Mouse (Mus musculus) ovary, postnatal 36 days (tissue): ENCODE results near the gene Klhdc8a.
A peak's percentile ranks its signal among the peaks of the same experiment; 100 is the strongest.

Source experiments
- DNase-seq: peaks from one replicate; pipeline ENCODE4 v3.0.0; 2022; ENCODE audit warnings: low spot score, mixed read lengths

Klhdc8a gene

DNA sequence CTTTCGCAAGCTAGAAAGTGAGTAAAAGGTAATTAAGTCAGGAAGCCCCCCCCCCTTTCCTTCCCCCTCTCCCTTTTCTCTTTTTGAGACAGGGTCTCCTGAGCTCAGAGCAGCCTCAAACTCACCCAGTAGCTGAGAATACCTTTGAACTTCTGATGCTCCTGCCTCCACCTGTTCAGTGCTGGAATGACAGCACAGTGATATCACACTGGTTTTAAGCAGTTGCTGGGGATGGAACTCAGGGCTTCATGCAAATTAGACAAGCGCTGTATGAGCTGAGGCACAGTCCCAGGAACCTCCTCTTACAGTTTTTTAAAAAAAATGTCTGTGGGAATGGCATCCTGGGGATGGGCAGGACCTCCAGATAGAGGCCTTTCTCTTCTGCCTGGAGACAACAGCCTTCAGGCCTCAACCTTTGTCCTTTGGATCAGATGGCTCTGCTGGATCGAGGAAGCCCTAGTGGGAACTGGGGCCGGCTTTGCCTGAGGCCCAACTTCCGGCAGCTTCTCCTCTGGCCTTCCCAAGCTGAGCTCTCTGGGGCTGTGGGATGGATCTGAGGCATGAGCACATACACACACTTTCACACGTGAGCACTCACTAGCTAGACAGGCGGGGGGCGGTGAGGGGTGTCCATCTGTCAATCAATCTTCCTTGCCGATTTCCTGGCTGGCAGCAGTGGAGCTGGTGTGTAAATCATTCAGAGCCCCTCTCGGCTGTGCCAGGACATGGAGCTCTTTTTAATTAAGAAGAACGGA is 7.3 kb upstream of the Klhdc8a start:
- DNase-seq: no peak

DNA sequence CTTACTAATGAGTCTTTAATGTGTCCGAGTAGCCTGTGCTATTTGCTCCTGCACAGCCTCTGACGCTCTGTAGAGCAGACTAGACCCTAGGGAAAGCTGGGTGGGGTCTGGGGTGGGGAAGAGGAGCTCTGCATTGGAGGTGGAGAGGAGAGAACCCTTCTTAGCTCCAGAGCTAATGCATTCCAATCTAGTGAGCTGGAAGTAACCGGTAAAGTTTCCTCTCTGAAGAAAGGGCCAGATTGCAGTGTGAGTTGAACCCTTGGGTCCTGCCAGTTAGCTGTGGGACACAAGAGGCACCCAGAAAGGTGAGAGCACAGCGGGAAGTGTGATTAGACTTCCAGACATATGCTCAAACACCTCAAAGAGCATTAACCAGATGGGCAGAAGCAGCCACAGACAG is 6.7 kb upstream of the Klhdc8a start:
- no peak for DNase-seq

DNA sequence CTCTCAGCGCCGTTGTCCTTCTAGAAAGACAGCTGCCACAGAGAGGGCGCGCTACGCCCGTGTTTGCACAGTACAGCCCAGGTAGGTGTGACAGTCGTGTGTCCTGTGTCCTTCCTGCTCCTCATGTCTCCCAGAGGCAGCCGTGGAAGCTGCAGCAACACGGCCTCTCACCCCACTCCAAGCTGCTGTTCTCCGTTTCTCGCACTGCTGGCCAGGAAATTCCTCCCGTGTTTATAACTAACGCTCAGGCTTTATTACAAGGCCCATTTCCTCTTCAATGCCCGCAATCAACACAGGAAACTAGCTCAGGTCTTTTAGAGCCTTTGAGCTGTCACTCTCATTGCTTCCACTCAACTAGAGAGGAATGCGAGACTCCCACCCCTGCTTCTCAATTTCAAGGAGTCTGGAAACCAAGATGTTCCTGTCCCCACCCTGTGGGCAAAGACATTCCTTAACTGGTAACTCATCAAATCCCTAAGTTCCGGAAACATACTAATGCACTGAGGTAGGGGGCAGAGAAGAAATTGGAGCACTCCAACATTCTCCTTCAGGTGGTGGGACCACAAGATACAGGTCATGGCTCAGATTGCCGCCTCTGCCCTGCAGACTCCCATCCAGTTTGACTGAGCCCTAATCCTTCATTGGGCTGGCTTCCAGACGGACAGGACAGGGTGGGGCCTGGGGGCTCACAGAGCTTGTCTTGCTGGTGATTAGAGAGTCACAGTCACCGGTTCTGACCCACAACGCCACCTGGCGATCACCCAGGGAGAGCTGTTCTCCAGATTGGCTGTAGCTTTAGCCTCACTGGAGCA is 5.9 kb upstream of the Klhdc8a start:
- no peak for DNase-seq

DNA sequence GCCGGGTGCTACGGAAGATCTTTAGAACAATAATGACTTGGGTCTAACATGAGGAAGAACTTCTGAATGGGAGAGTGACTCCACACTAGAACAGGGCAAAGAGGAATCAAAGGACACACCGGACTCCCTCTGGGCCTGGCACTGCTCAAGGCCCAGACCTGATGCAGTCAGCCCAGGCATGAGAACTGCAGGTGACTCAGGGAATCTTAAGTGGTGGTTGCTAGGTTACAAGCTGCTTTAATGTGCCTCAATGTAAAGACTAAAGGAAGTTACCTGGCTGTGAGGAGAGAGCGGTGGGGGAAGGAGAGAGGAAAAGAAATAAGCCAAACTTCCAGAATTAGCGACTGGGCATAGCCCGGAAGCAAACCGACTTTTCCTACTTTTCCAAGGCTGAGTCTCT is 2.9 kb upstream of the Klhdc8a start:
- no peak for DNase-seq

GRCm38 (mm10) chr1:132296051-132296450 is 2.4 kb upstream of the Klhdc8a start:
- DNase-seq: no peak

GRCm38 (mm10) chr1:132298801-132299464 is 507 bp downstream of the Klhdc8a start:
- DNase-seq: peak; percentile 53

- DNase-seq: no peak
Measured at GRCm38 (mm10) chr1:132299744-132300143, 1.3 kb downstream of the Klhdc8a start.

DNA sequence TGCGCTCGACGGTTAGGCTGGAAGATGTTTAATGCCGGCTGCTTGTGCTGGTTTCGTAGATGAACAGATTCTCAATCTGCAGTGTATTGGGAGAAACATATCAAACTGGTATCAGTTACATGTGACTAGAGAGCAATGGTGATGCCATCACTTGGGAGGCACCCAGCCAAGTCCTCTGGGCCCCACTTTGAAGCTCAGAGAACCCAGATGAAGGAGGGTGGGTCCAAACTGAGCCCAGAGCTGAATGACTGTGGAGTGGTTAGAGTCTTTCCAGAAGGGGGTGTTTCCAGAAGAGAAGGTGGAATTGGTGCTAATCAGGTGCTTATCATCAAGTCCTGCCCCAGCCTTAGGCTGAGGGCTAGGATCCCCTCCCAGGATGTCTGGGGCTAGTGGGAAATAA is 2.8 kb downstream of the Klhdc8a start:
- no peak for DNase-seq

DNA sequence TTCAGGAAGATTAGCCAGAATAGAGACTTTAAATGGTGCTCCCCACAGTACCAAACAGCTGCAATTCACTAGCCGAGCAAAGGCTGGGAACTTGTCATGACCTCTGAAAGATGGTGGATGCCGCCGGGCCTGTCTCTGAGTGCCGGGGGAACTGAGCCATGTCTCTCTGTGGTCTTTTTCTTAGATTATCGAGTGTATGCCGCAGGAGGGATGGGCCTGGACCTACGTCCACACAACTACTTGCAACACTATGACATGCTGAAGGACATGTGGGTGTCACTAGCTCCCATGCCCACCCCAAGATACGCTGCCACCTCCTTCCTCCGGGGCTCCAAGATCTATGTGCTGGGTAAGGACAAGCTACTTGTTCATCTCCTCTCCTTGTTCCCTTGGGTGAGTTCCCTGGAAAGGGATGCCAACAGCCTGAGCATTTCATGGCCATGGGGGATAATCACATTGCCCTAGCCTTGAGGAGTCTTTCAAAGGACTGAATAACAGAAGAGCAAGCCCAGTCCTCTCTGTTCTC is 4.0 kb downstream of the Klhdc8a start:
- no peak for DNase-seq

GRCm38 (mm10) chr1:132304618-132305214 is 6.3 kb downstream of the Klhdc8a start:
- DNase-seq: no peak

DNA sequence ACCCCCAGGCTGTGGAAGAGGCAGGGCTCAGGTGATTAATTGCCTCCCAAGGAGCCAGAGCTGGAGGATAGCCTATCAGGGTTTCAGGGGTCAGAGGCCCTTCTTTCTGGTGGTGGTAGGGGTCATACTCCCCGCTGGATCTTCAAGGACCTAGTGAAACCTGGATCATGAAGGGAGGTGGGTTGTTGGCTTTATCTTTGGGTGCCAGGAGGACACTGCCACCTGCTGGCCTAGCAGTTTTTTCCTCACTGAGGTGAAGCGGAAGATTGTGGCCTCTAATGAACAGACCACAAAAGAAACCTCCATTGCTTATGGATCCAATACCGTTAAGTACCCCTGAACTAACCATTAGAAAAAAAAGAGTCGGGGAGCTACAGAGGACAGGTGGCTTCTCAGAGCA is 7.7 kb downstream of the Klhdc8a start:
- DNase-seq: peak; percentile 49

- no peak for DNase-seq
Measured at GRCm38 (mm10) chr1:132306808-132307207, 8.4 kb downstream of the Klhdc8a start.

DNA sequence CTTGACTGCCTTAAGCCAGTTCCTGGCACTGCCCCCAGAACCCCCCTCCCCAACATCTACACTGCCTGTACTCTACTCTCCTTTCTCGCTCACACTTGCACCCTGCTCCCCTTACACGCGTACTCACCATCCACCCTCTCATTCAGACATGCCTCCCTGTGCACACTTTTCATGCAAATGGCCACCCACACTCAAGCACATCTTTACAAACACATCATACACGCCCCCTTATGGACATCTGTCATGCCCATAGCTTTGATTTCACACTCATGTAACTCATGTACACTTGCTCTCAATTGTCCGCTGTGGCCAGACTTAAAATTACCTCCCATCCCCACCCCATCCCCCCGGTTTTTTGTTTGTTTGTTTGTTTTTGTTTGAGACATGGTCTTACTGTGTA is 9.5 kb downstream of the Klhdc8a start:
- no peak for DNase-seq

- DNase-seq: no peak
Measured at GRCm38 (mm10) chr1:132308674-132309073, 10.2 kb downstream of the Klhdc8a start.

DNA sequence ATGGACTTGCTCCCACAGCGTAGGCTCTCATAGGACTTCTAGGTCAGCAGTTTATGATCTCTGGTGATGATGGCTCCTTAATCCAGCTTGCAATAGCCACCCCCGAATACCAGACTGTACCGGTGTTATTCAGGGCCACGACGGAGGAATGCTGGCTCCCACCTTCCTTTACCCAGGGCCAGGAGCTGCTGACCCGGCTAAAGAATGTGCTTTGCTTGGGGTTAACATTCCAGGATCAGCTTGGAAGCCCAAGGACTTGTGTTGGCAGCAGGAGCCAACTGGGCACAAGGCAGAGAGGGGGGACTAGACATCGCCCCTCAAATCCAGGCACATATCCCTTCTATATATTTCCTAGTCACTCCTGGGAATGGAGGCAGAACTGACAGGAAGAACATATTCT is 12.3 kb downstream of the Klhdc8a start:
- DNase-seq: no peak

- no peak for DNase-seq
Measured at GRCm38 (mm10) chr1:132311174-132311859, 12.9 kb downstream of the Klhdc8a start.

DNA sequence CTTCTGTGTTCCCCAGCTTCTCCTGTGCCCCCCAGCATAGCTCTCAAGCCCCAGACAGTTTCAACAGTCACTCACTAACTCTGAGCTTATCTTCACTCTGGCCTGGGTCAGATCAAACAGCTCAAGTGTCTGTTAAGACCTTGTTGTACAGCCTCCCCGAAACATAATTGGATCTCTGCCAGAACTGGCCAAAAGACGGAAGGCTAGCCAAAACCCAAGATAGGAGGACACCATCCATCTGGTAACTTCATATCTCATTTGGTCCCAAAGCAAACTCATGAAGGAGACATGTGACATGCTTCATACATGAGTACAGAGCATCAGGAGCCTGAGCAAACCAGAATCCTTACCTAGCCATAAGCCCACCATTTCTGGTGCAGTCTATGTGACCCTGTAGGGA is 13.6 kb downstream of the Klhdc8a start:
- no peak for DNase-seq

DNA sequence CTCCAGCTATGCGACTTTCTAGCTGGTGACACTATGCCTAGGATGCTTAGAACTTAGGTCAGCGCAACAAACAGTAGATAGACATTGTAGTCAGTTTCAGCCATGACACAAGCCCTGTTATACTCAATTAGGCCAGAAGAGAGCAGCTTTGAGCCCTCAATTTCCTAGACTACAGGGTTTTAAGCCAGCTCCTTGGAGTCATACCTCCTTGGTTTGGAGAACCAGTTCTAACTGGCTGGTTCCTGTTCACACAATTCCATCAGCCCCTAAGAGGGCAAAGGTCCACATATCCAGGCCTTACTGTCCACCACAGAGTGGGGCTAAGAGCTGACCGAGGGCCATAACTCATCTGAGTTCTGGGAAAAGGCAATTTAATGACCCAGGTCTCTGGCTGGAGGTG is 14.3 kb downstream of the Klhdc8a start:
- no peak for DNase-seq

- peak; percentile 80 for DNase-seq
Measured at GRCm38 (mm10) chr1:132315889-132316624, 17.6 kb downstream of the Klhdc8a start, which contains the start of gene Nuak2. Gene Nuak2, plus strand, starts transcription at chr1:132316126.

GRCm38 (mm10) chr1:132316625-132316994 is 18.2 kb downstream of the Klhdc8a start:
- DNase-seq: no peak

DNA sequence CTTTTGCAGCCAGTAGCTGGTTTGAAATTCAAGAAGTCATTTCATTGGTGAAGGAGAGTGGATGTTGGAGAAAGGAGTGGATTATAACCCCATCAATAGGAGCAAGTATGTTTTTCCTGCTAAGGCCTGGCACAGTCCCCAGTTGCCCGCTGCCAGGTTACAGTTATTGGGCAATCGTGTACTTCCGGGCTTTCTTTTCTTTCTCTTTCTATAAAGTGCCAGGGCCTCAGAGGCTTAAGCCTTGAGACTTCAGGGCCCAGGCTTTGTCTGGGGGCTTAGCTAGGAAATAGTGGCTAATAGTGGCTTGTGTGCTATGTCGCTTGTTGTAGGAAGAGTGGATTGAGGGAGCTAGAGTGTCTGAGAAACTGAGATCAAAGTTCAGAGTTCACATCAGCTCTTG is 19.0 kb downstream of the Klhdc8a start:
- DNase-seq: peak; percentile 53
